Mouse (Mus musculus) ES-E14 (cell line): ENCODE measurements around the gene Gal.

Experiments
- CHD2 ChIP-seq: IDR thresholded peaks from 2 replicates; pipeline ENCODE4 v1.6.1; 2014; ENCODE audit warnings: mild to moderate bottlenecking, low read depth, low read length, inconsistent platforms
- HCFC1 ChIP-seq: IDR thresholded peaks from 2 replicates; pipeline ENCODE4 v1.6.1; 2012; ENCODE audit warnings: low read length, inconsistent platforms, borderline replicate concordance; ENCODE audit not compliant: insufficient read depth
- MAFK ChIP-seq: IDR thresholded peaks from 2 replicates; pipeline ENCODE4 v1.6.1; 2014; ENCODE audit warnings: mild to moderate bottlenecking, low read depth, low read length, inconsistent platforms; ENCODE audit not compliant: insufficient read depth
- ZC3H11A ChIP-seq: IDR thresholded peaks from 2 replicates; pipeline ENCODE4 v1.6.1; 2012; ENCODE audit warnings: low read depth, mild to moderate bottlenecking, inconsistent platforms, low read length, borderline replicate concordance

DNA sequence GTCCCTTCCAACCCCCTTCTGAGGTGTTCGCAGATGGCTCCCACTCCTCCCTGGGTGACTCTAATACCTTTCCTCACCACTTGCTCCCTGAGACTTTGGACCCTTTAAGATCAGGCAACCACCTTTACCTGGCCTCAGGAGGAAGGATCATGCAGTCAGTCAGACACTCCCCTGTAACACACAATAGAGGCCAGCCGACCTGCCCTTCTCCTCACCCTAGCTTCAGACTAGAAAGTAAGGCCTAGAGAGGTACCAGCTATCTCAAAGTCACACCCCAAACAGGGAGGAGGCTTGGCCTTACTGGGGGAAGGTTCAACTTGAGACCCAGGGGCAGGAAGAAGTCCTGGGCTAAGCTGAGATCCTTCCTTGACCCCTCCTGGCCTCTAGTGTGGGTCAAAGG lies 9.9 kb upstream of the Gal start:
- no peak for TF ChIP-seq CHD2
- TF ChIP-seq HCFC1, result no peak
- no peak for TF ChIP-seq ZC3H11A
- no peak for TF ChIP-seq MAFK
